Mouse (Mus musculus) limb, embryonic 13.5 days (tissue): ENCODE measurements around the gene Slc6a1. TPM values are rescaled to one million over a fixed set of nuclear protein-coding genes. Genes with fewer than 3 reads are reported as not detected.

Experiments used
- polyA plus RNA-seq: library from polyadenylated mRNA; unstranded; fragments of >200 nt; fragmentation: Nextera tagmentation; extraction: Ambion mirVana; gene quantifications from 2 replicates; pipeline ENCODE4 v1.2.1, GENCODE M21; 2015

The Slc6a1 gene
- polyA plus RNA-seq, 1 experiment from 2014 or later = 0.23 TPM

Other genes with a start within 250 kb of the Slc6a1 start
- 0.11 and 0.18 TPM in 2 replicates for gene Atp2b2, start 240.0 kb upstream of the Slc6a1 start, polyA plus RNA-seq
- 0.19 and 0.25 TPM in 2 replicates for gene Slc6a11, start 151.4 kb upstream of the Slc6a1 start, polyA plus RNA-seq
- 0.27 TPM in 1 of 2 replicates, not detected in the other for gene Hrh1, start 115.3 kb downstream of the Slc6a1 start, polyA plus RNA-seq